Mouse (Mus musculus): ENCODE data around the gene Fndc5.

DNA sequence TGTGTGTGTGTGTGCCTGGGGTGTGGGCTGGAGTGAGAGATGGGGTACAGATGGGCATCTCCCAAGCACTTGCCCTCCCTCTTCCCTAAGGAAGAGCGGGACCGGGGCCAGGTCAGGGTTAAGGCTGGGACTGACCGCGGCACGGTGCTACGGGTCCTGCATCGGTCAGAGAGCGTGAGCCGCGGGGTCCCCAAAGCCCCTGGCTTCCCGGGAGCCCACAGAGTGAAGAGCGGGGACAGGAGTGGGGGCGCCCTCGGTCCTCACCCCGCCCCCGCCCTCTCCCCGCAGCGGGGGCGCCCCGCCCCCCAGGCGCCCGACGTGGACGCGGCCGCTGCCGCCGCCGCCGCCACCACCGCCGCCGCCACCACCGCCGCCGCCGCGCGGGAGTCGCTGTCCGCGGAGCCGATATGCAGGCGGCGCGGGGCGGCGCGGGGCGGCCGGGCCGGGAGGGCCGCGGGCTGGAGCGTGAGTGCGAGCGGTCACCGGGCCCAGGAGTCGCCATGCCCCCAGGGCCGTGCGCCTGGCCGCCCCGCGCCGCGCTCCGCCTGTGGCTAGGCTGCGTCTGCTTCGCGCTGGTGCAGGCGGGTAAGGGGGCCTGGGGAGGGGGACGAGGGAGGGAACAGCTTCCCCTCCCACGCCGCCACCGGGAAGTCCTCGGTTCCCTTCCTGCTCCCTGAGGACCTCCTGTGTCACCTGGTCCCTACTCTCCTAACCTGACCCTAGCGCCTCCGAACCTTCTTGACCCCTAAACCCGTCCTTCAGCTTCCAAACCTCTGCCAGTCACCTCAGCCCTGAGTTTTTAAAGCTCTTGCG lies at the start of gene Fndc5:
- TF ChIP-seq CTCF (IDR thresholded peaks at IDR 0.05; ENCODE audit: borderline replicate concordance, extremely low read depth, insufficient read depth, insufficient read length): no peak
- no peak for TF ChIP-seq POLR2A (IDR thresholded peaks at IDR 0.05; ENCODE audit: borderline replicate concordance, extremely low read depth, insufficient read depth, insufficient read length, poor library complexity, severe bottlenecking)
